Mouse (Mus musculus) T-cell, adult 66 days (primary cell): ENCODE results near the gene Evl. TPM values are rescaled to one million over a fixed set of nuclear protein-coding genes. Genes with fewer than 3 reads are reported as not detected.

Experiments used
- total RNA-seq, 2 experiments: library from RNA; stranded (reverse); gene quantifications; 3 replicates in 1 of 2; 4 replicates in 1 of 2; pipeline ENCODE4 v1.2.4; 2023

Gene Evl
- total RNA-seq: 100 to 1,000 TPM; 916 to 971 TPM

DNA sequence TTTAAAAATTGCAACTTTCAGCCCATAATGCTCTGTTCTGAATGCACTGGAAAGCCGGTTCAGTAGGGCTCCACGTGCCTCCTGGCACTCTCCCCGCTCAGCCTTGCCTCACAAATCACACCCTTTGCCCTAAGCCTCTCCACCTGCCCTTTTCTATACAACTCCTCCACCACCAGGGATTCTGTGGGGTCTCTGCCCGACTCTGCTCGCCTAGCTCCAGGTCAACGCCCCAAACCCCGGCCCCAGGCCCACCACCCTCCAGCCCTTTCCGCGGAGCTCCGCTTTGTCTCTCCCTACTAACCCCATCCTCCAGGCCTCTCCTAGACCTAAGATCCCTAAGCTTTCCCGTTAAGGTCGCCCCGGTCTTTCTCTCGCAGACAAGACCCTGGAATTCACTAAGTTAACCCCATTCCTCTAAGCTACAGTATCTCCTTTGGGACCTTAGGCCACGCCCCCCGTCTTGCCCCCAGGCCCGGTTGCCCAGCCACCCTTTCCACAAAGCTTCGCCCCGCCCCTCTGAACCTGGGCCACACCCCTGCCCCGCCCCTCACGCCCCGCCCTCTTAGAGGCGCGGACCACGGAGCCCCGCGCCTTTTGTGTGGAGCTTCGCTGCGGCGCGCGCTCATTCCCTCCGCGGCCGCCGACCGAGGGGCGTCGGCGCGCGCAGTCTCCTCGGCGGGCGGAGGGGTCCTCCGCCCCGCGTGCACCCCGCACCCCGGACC is at the start of gene Evl:
Gene Evl (plus strand): TSS at position 601 of the 722 bp plus-strand sequence.

DNA sequence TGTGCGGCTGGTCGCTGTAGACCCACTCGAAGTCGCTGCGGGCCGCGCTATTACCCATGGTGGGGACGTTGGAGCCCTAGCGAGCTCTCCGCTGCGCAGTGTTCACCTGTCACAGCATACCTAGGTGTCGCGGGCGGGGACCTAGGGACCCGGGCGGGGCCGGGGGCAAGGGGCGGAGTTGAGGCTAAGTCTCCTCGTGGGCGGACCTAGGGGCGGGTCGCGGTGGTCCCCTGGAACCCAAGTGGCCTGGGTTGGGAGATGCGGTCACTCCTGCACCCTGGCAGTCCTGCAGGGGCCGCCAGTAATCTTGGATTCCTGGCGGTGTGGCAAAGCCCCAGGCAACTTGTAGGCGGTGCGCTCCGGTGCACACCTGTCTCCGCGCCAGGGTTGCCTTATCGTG is 147.7 kb downstream of the Evl start, which contains the start of gene Degs2:
Gene Degs2 (minus strand): TSS at position 131 of the 400 bp plus-strand sequence.

Other genes starting within 250 kb of the Evl start
- gene Hhipl1, start 248.4 kb upstream of the Evl start, total RNA-seq: not detected
- gene Cyp46a1, start 220.3 kb upstream of the Evl start, total RNA-seq: not detected
- not detected for gene Eml1, start 183.8 kb upstream of the Evl start, total RNA-seq
- not detected for gene Degs2, start 147.6 kb downstream of the Evl start, total RNA-seq
- gene Yy1, start 238.3 kb downstream of the Evl start, total RNA-seq: 10 to 100 TPM; 82.4 to 96.5 TPM